8 mouse cellular contexts compared by ENCODE assay signal in genomic region chr1:92934182-92934827, GRCm38 (mm10). TPM values are rescaled to one million over a fixed set of nuclear protein-coding genes. Genes with fewer than 3 reads are reported as not detected.
DNase-seq lines count a peak whose midpoint lies in the region; ATAC-seq and TF ChIP-seq lines count a peak whose summit lies in the region.

Capn10 (plus strand) TSS chr1:92934376.

- TF ChIP-seq POLR2A in cortical plate, adult 2 months (IDR thresholded peaks at IDR 0.05; ENCODE audit: extremely low read depth, insufficient read depth, low read length), result peak; percentile 90

- peaks cover 2% of the 10 kb centered on the region; the same call in 1 of the 2 replicates for H3K4me1 ChIP-seq in cortical plate, adult 2 months (ENCODE audit: control insufficient read depth, insufficient read depth, low read length)
- peaks cover 42% of the 10 kb centered on the region for H3K4me1 ChIP-seq in megakaryocyte, embryonic 14.5 days

- peaks cover 14% of the 10 kb centered on the region for H3K27me3 ChIP-seq in megakaryocyte, embryonic 14.5 days (replicated peaks)

- H3K9me3 ChIP-seq in megakaryocyte, embryonic 14.5 days, result peaks cover 17% of the 10 kb centered on the region

- H3K36me3 ChIP-seq in megakaryocyte, embryonic 14.5 days (replicated peaks; ENCODE audit: low read length), result peaks cover 22% of the 10 kb centered on the region

- peak; percentile 89 for DNase-seq in gastrocnemius, adult 8-10 months (ENCODE audit: low spot score in 2 of 2)
- peak; percentile 93 for DNase-seq in hindlimb bud, embryonic 11.5 days (ENCODE audit: extremely low spot score, low read depth, low spot score)
- peak; percentile 95 to 96 for DNase-seq in left cerebral cortex, adult 8-10 months (ENCODE audit: low spot score in 2 of 2)
- peak; percentile 96 to 98 for DNase-seq in right cerebral cortex, postnatal 10 days (ENCODE audit: low spot score in 2 of 2)
- peak; percentile 79 for DNase-seq in urinary bladder, postnatal 25 days (ENCODE audit: low spot score)

- TF ChIP-seq CTCF in cortical plate, adult 2 months (IDR thresholded peaks at IDR 0.05; ENCODE audit: extremely low read depth, insufficient read depth, low read length), result no peak

- H3K4me3 ChIP-seq in cortical plate, adult 2 months (ENCODE audit: insufficient read depth, low read length), result peak within 1 kb of the TSS; percentile 49
- peak within 1 kb of the TSS; percentile 94 for H3K4me3 ChIP-seq in megakaryocyte, embryonic 14.5 days (replicated peaks)

- peak within 1 kb of the TSS; percentile 75 for H3K27ac ChIP-seq in cortical plate, adult 2 months (ENCODE audit: insufficient read depth, low read length)

- ATAC-seq in activated CD4-positive, CD25-positive, alpha-beta regulatory T cell, adult 4 months, result peak; percentile 96

RNA-seq across cellular contexts. Expression of gene Capn10, which starts in this region (rescaled TPM):
- 1 to 10 TPM; 4.0 to 8.0 TPM for polyA plus RNA-seq in activated CD4-positive, CD25-positive, alpha-beta regulatory T cell, adult 4 months (2017; shearing (Covaris generic))
- polyA plus RNA-seq in cortical plate, adult 2 months (2012; rRNA removed), result 40.0 and 42.0 TPM in 2 replicates
- 1 to 10 TPM; 4.4 to 6.1 (median 5.0) TPM for total RNA-seq in gastrocnemius, adult 8-10 months (2022)
- total RNA-seq in left cerebral cortex, adult 8-10 months (2022), result 10 to 100 TPM; 33.9 to 42.2 (median 37.4) TPM
- polyA plus RNA-seq in megakaryocyte, embryonic 14.5 days (2012; ENCODE audit: insufficient read depth, low replicate concordance), result 12.4 and 15.0 TPM in 2 replicates

Comparison
In these comparisons a context has a peak if more than half of its experiments do, and no peak if none do; other contexts are left out.
1. Peak in every context shown above with its lines: DNase-seq, ATAC-seq, H3K4me3 ChIP-seq and H3K27ac ChIP-seq.
2. RNA of gene Capn10 (total RNA-seq): 33.9 to 42.2 TPM in left cerebral cortex, adult 8-10 months; 4.4 to 6.1 TPM in gastrocnemius, adult 8-10 months; every median in the first group is over 4 times any median in the second.